Mouse (Mus musculus): ENCODE results near the gene Thbs3. TPM values are rescaled to one million over a fixed set of nuclear protein-coding genes. Genes with fewer than 3 reads are reported as not detected.
A peak's percentile ranks its signal among the peaks of the same experiment; 100 is the strongest.

The Thbs3 gene
- polyA plus RNA-seq, 1 experiment from 2014 or later: 44.5 TPM

MicroRNAs within 50 kb of the gene (microRNA counts, 519-probe panel; counts per million panel counts)
- 5,230 counts per million, percentile 73 among the panel's probes with 10 or more counts for microRNA mmu-miR-92b

Other genes with a start within 250 kb of the Thbs3 start
- 28.7 and 35.4 TPM in 2 replicates for gene Rusc1, start 121.9 kb upstream of the Thbs3 start, polyA plus RNA-seq (2014; fragmentation: Nextera tagmentation; extraction: Ambion mirVana)
- gene Gm43738, start 114.1 kb upstream of the Thbs3 start, polyA plus RNA-seq (2014; fragmentation: Nextera tagmentation; extraction: Ambion mirVana): 0.08 TPM in 1 of 2 replicates, not detected in the other
- 390 and 392 TPM in 2 replicates for gene Fdps, start 113.2 kb upstream of the Thbs3 start, polyA plus RNA-seq (2014; fragmentation: Nextera tagmentation; extraction: Ambion mirVana)
- 1.6 and 2.0 TPM in 2 replicates for gene Pklr, start 79.0 kb upstream of the Thbs3 start, polyA plus RNA-seq (2014; fragmentation: Nextera tagmentation; extraction: Ambion mirVana)
- gene Hcn3, start 55.0 kb upstream of the Thbs3 start, polyA plus RNA-seq (2014; fragmentation: Nextera tagmentation; extraction: Ambion mirVana): 3.6 and 4.5 TPM in 2 replicates
- gene Clk2, start 50.4 kb upstream of the Thbs3 start, polyA plus RNA-seq (2014; fragmentation: Nextera tagmentation; extraction: Ambion mirVana): 27.6 and 30.6 TPM in 2 replicates
- gene Scamp3, start 37.7 kb upstream of the Thbs3 start, polyA plus RNA-seq (2014; fragmentation: Nextera tagmentation; extraction: Ambion mirVana): 85.9 and 90.4 TPM in 2 replicates
- 18.5 and 19.8 TPM in 2 replicates for gene Fam189b, start 32.0 kb upstream of the Thbs3 start, polyA plus RNA-seq (2014; fragmentation: Nextera tagmentation; extraction: Ambion mirVana)
- gene Gba, start 12.3 kb upstream of the Thbs3 start, polyA plus RNA-seq (2014; fragmentation: Nextera tagmentation; extraction: Ambion mirVana): 43.7 and 47.3 TPM in 2 replicates
- gene Mtx1, start 11.9 kb downstream of the Thbs3 start, polyA plus RNA-seq (2014; fragmentation: Nextera tagmentation; extraction: Ambion mirVana): 180 and 181 TPM in 2 replicates
- 1.4 and 2.1 TPM in 2 replicates for gene Muc1, start 13.9 kb downstream of the Thbs3 start, polyA plus RNA-seq (2014; fragmentation: Nextera tagmentation; extraction: Ambion mirVana)
- gene Krtcap2, start 30.8 kb downstream of the Thbs3 start, polyA plus RNA-seq (2014; fragmentation: Nextera tagmentation; extraction: Ambion mirVana): 276 and 289 TPM in 2 replicates
- gene Trim46, start 31.1 kb downstream of the Thbs3 start, polyA plus RNA-seq (2014; fragmentation: Nextera tagmentation; extraction: Ambion mirVana): 9.5 and 9.7 TPM in 2 replicates
- 75.7 and 82.9 TPM in 2 replicates for gene Dpm3, start 44.2 kb downstream of the Thbs3 start, polyA plus RNA-seq (2014; fragmentation: Nextera tagmentation; extraction: Ambion mirVana)
- gene Slc50a1, start 55.4 kb downstream of the Thbs3 start, polyA plus RNA-seq (2014; fragmentation: Nextera tagmentation; extraction: Ambion mirVana): 35.9 and 37.5 TPM in 2 replicates
- gene Efna1, start 66.0 kb downstream of the Thbs3 start, polyA plus RNA-seq (2014; fragmentation: Nextera tagmentation; extraction: Ambion mirVana): 14.0 and 16.4 TPM in 2 replicates
- gene Efna3, start 107.8 kb downstream of the Thbs3 start, polyA plus RNA-seq (2014; fragmentation: Nextera tagmentation; extraction: Ambion mirVana): 13.8 TPM in 2 replicates
- 18.9 and 20.6 TPM in 2 replicates for gene Efna4, start 122.8 kb downstream of the Thbs3 start, polyA plus RNA-seq (2014; fragmentation: Nextera tagmentation; extraction: Ambion mirVana)
- 17.8 TPM in 2 replicates for gene Adam15, start 134.8 kb downstream of the Thbs3 start, polyA plus RNA-seq (2014; fragmentation: Nextera tagmentation; extraction: Ambion mirVana)
- 0.14 and 0.27 TPM in 2 replicates for gene Dcst2, start 146.8 kb downstream of the Thbs3 start, polyA plus RNA-seq (2014; fragmentation: Nextera tagmentation; extraction: Ambion mirVana)
- gene Dcst1, start 150.1 kb downstream of the Thbs3 start, polyA plus RNA-seq (2014; fragmentation: Nextera tagmentation; extraction: Ambion mirVana): 0.28 and 0.63 TPM in 2 replicates
- gene Zbtb7b, start 179.6 kb downstream of the Thbs3 start, polyA plus RNA-seq (2014; fragmentation: Nextera tagmentation; extraction: Ambion mirVana): 0.47 and 1.2 TPM in 2 replicates
- gene Lenep, start 187.6 kb downstream of the Thbs3 start, polyA plus RNA-seq (2014; fragmentation: Nextera tagmentation; extraction: Ambion mirVana): 0.22 and 0.95 TPM in 2 replicates
- gene Flad1, start 196.7 kb downstream of the Thbs3 start, polyA plus RNA-seq (2014; fragmentation: Nextera tagmentation; extraction: Ambion mirVana): 26.2 and 26.5 TPM in 2 replicates
- gene Cks1b, start 203.2 kb downstream of the Thbs3 start, polyA plus RNA-seq (2014; fragmentation: Nextera tagmentation; extraction: Ambion mirVana): 411 and 414 TPM in 2 replicates
- 32.2 and 37.0 TPM in 2 replicates for gene Shc1, start 203.3 kb downstream of the Thbs3 start, polyA plus RNA-seq (2014; fragmentation: Nextera tagmentation; extraction: Ambion mirVana)
- gene Pygo2, start 215.0 kb downstream of the Thbs3 start, polyA plus RNA-seq (2014; fragmentation: Nextera tagmentation; extraction: Ambion mirVana): 45.0 and 54.5 TPM in 2 replicates
- 8.6 and 10.7 TPM in 2 replicates for gene Pbxip1, start 221.5 kb downstream of the Thbs3 start, polyA plus RNA-seq (2014; fragmentation: Nextera tagmentation; extraction: Ambion mirVana)
- 72.2 and 79.6 TPM in 2 replicates for gene Pmvk, start 239.4 kb downstream of the Thbs3 start, polyA plus RNA-seq (2014; fragmentation: Nextera tagmentation; extraction: Ambion mirVana)

All from hindbrain, embryonic 11.5 days (tissue).